Mouse (Mus musculus): ENCODE measurements around the gene B3glct. TPM values are rescaled to one million over a fixed set of nuclear protein-coding genes. Genes with fewer than 3 reads are reported as not detected.

Gene B3glct
- polyA plus RNA-seq (2014; fragmentation: Nextera tagmentation; extraction: Ambion mirVana): 17.8 and 18.2 TPM in 2 replicates

DNA sequence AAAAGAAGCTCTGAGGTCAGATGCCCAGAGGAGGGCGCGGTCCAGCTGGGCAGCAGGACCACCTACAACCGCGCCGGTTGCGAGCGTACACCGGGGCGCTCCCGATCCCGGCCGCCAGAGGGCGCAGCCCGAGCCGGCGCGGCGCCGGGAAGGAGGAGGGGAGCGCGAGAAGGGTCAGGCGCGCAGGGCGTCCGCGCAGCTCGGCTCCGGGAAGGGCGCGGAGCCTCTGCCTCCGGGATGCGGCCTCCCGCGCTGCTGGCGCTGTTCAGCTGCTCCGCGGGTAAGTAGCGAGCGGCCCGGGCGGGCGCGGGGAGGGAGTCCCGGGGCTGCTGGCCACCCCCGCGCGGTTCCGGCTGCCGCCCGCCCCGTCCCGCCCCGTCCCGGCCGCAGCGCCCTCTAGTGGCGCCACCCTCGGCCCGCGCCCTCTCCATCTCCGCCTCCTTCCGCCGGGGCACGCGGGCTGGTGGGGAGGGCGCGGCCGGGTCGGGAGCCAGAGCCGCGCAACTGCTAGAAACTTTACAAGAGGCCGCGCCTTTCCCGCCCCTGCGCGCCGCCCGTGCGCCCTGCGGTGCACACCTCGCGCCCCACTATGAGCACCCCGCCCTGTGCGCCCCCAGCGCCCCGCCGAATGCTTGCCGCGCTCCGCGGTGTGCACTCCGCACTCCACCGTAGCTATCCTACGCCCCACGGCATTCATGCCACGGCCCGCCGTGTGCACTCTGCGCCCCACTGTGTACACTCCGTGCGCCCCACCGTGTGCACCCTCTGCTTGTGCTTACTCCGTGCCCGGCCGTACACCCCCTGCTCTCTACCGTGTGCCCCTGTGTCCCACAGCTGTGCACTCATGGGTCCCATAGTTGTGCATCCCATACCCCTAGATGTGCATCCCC lies at the start of gene B3glct:
TSS of gene B3glct (plus strand) at position 131 of the 890 bp plus-strand sequence.
- H3K4me2 ChIP-seq (replicated peaks; ENCODE audit: low read depth, low read length): peak within 1 kb of the TSS; percentile 98
- no peaks in the 10 kb centered on the region for H3K9me3 ChIP-seq (ENCODE audit: control insufficient read depth, low read depth, low read length)
- H3K27ac ChIP-seq (ENCODE audit: low read length): peak within 1 kb of the TSS; percentile 55; the same call in 1 of the 2 replicates
- H3K4me3 ChIP-seq (ENCODE audit: low read depth, low read length): peak within 1 kb of the TSS; percentile 50
- peaks cover 3% of the 10 kb centered on the region; the same call in 1 of the 2 replicates for H3K4me1 ChIP-seq (ENCODE audit: control insufficient read depth, insufficient read depth, low read length)
- H3K27me3 ChIP-seq (ENCODE audit: control insufficient read depth, insufficient read depth, low read length): no peaks in the 10 kb centered on the region
- peak within 1 kb of the TSS; percentile 68 for H3K9ac ChIP-seq (replicated peaks; ENCODE audit: low read depth, low read length)
- 1% methylated on average over 58 of the region's 106 CpGs for WGBS
- peak; percentile 95 for ATAC-seq (ENCODE audit: insufficient number of reproducible peaks, insufficient read depth, low FRiP score, low read depth)
- no peaks in the 10 kb centered on the region for H3K36me3 ChIP-seq (ENCODE audit: control insufficient read depth, insufficient read depth, low read length)

DNA sequence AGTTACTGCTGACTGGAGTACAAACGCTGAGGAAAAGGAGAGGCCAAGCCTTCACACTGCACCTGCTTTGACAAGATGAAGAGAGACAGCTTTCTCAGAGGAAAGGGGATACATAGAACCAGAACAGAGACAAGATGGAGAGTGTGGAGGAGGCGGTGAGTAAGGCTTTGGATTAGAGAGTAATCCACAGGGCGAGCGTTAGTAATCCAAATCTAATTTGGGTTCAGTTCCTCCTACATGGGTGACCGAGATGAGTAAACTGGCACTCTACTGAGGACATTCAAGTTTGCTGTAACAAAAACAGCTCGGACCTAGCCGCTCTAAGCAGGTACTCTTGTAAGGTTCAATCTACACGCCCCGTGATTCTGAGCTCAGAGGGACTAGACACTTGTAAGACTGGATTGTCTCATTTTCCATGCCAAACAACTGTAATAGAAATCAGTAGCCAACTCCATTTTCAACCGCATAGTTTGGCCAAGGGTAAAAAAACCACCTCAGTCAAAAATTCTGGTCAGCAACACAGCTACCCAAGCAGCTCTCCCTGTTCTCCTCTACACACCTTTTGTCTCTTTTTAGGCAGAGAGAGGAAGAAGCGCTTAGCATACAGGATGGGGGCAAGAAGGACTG lies 43.5 kb upstream of the B3glct start:
- WGBS: 61% methylated on average over 11 of the region's 11 CpGs
- peak overlapping the region; percentile 71 for H3K4me3 ChIP-seq (ENCODE audit: low read depth, low read length)
- ATAC-seq (ENCODE audit: insufficient number of reproducible peaks, insufficient read depth, low FRiP score, low read depth): no peak

DNA sequence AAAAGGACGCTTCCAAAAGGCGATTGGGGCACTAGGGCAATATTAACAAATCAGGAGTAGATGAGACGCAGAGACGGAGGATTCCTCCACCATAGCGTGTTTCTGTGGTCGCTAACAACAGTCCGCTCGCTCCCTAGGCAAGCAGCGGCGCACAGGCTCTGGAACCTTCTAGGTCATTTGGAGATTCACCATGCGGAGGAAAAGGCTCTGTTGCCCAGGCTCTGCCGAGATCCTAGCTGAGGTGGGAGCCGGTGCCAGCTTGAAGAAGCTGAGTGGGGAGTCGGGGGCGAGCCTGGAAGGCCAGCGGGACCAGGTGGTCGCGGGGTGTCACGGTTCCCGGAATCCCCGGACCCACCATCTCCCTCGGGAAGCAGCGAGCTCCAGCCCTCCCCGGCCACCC lies 42.5 kb upstream of the B3glct start:
- H3K4me2 ChIP-seq (replicated peaks; ENCODE audit: low read depth, low read length): peak overlapping the region; percentile 58
- no peaks in the 10 kb centered on the region for H3K27me3 ChIP-seq (ENCODE audit: control insufficient read depth, insufficient read depth, low read length)
- H3K4me1 ChIP-seq (ENCODE audit: control insufficient read depth, insufficient read depth, low read length): peaks cover 13% of the 10 kb centered on the region
- no peak for ATAC-seq (ENCODE audit: insufficient number of reproducible peaks, insufficient read depth, low FRiP score, low read depth)
- H3K9ac ChIP-seq (replicated peaks; ENCODE audit: low read depth, low read length): peak overlapping the region; percentile 67
- H3K4me3 ChIP-seq (ENCODE audit: low read depth, low read length): peak overlapping the region; percentile 71
- peak overlapping the region; percentile 90 for H3K27ac ChIP-seq (ENCODE audit: low read length)
- H3K9me3 ChIP-seq (ENCODE audit: control insufficient read depth, low read depth, low read length): no peaks in the 10 kb centered on the region
- WGBS: under 1% methylated on average over 24 of the region's 24 CpGs
- H3K36me3 ChIP-seq (ENCODE audit: control insufficient read depth, insufficient read depth, low read length): peaks cover 27% of the 10 kb centered on the region

More for the DNA sequence above, 43.5 kb upstream of the B3glct start:
- H3K27ac ChIP-seq (ENCODE audit: low read length): no peak overlapping the region
- peaks cover 13% of the 10 kb centered on the region for H3K4me1 ChIP-seq (ENCODE audit: control insufficient read depth, insufficient read depth, low read length)
- no peaks in the 10 kb centered on the region for H3K27me3 ChIP-seq (ENCODE audit: control insufficient read depth, insufficient read depth, low read length)
- no peaks in the 10 kb centered on the region for H3K9me3 ChIP-seq (ENCODE audit: control insufficient read depth, low read depth, low read length)
- peaks cover 35% of the 10 kb centered on the region for H3K36me3 ChIP-seq (ENCODE audit: control insufficient read depth, insufficient read depth, low read length)
- no peak overlapping the region; the same call in 1 of the 2 replicates for H3K9ac ChIP-seq (replicated peaks; ENCODE audit: low read depth, low read length)
- peak overlapping the region; percentile 58 for H3K4me2 ChIP-seq (replicated peaks; ENCODE audit: low read depth, low read length)

DNA sequence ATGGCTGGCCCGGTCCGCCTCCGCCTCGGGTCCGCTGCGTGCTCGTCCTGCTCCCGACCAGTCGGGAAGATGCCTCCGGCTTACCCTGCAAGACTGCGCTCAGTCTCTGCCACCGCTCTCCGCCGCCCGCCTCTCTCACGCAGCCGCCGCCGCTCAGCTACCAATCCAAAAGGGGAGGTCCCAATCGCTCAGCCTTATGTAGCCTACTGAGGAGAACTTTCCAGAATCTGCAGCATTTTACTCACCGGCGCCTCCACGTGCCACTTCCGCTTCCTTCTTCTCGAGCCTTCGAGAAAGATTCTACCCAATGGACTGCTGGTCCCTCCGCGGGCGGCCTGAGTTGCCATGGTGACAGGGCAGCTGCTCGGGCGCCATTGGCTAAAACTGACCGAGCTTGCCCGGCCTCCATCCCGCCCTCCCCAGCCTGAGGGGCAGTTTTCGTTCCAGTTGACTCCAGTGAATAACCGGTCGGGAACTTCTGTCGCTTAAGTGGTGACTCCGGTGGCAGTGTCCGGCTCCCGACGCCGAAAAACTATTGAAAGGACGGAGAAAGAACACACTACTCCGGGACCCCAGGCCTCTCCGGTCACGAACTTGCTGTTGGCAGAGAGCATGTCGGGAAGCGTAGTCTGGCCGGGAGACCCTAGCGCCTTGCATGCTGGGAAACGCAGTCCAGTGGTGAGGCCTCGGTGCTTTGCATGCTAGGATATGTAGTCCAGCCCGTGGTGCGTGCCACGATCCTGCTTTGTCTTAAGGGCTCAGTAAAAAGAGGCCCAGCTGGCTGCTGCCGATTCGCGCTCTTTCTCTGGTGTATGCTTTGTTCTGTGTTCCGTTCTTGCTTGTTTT lies 41.7 kb upstream of the B3glct start, which contains the start of gene Hsph1:
TSS of gene Hsph1 (minus strand) at position 302 of the 846 bp plus-strand sequence.
- Histone ChIP-seq H3K27me3 (ENCODE audit: control insufficient read depth, insufficient read depth, low read length) (no peaks in the 10 kb centered on the region), H3K9ac (replicated peaks; ENCODE audit: low read depth, low read length) (peak within 1 kb of the TSS; percentile 67), H3K4me2 (replicated peaks; ENCODE audit: low read depth, low read length) (peak within 1 kb of the TSS; percentile 58), H3K9me3 (ENCODE audit: control insufficient read depth, low read depth, low read length) (no peaks in the 10 kb centered on the region), H3K36me3 (ENCODE audit: control insufficient read depth, insufficient read depth, low read length) (peaks cover 20% of the 10 kb centered on the region), H3K27ac (ENCODE audit: low read length) (peak within 1 kb of the TSS; percentile 90), H3K4me1 (ENCODE audit: control insufficient read depth, insufficient read depth, low read length) (peaks cover 13% of the 10 kb centered on the region), H3K4me3 (ENCODE audit: low read depth, low read length) (peak within 1 kb of the TSS; percentile 71)
- peak; percentile 98 for ATAC-seq (ENCODE audit: insufficient number of reproducible peaks, insufficient read depth, low FRiP score, low read depth)
- under 1% methylated on average over 60 of the region's 60 CpGs for WGBS

DNA sequence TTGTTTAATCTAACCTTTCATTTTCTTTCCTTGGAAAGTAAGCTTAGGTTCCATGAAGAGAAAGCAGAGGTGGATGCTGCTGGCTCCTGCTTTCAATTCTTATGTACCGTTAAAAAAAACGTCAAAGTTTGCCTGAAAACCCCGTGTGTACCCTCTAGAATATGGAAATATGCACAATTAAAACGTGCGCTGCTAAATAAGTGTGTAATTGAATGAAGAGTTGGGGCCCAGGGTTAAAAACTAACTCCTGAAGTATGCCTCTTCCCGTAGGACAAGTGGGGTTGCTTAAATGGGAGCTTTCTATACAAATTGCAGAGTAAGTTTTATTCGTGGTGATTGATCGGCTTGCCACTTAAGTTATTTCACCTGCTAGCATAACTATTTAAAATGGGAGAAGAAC lies 40.7 kb upstream of the B3glct start:
- peak overlapping the region; percentile 43 for H3K4me2 ChIP-seq (replicated peaks; ENCODE audit: low read depth, low read length)
- peak overlapping the region; percentile 32; the same call in 1 of the 2 replicates for H3K9ac ChIP-seq (replicated peaks; ENCODE audit: low read depth, low read length)
- ATAC-seq (ENCODE audit: insufficient number of reproducible peaks, insufficient read depth, low FRiP score, low read depth): no peak
- peak overlapping the region; percentile 71 for H3K4me3 ChIP-seq (ENCODE audit: low read depth, low read length)
- H3K4me1 ChIP-seq (ENCODE audit: control insufficient read depth, insufficient read depth, low read length): peaks cover 13% of the 10 kb centered on the region
- 51% methylated on average over 8 of the region's 8 CpGs for WGBS
- H3K27me3 ChIP-seq (ENCODE audit: control insufficient read depth, insufficient read depth, low read length): no peaks in the 10 kb centered on the region
- no peak overlapping the region for H3K27ac ChIP-seq (ENCODE audit: low read length)
- peaks cover 12% of the 10 kb centered on the region for H3K36me3 ChIP-seq (ENCODE audit: control insufficient read depth, insufficient read depth, low read length)
- H3K9me3 ChIP-seq (ENCODE audit: control insufficient read depth, low read depth, low read length): no peaks in the 10 kb centered on the region

DNA sequence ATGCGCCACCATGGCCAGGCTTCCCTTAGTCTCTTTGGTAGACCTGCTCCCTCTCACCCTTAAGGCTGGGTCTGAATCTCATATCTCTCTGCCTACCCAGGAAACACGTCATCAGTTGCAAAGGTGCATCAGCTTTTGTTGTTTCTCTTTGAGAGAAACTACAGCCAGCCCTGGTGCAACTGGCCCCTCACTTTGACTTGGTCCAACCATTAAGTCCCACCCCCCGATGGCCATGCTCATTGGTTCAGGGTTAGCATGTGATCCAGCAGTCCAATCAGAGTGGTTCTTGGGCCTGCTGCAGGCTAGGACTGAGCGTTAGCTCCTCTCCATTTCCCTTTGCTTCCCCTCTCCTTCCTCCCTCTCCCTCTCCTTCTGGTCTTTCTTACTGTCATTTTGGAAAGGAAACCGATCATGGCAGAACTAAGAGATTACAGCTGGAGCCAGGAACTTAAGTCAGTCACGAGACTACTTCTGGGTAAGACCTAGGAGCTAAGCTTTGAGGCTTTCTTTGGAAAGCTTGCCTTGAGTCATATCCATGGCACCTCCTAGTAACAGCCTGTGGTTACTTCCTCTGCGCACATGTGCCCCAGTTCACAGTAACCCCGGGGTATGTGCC lies 36.6 kb upstream of the B3glct start:
- Histone ChIP-seq H3K9ac (replicated peaks; ENCODE audit: low read depth, low read length) (no peak overlapping the region), H3K27me3 (ENCODE audit: control insufficient read depth, insufficient read depth, low read length) (no peaks in the 10 kb centered on the region)
- 76% methylated on average over 8 of the region's 8 CpGs for WGBS

DNA sequence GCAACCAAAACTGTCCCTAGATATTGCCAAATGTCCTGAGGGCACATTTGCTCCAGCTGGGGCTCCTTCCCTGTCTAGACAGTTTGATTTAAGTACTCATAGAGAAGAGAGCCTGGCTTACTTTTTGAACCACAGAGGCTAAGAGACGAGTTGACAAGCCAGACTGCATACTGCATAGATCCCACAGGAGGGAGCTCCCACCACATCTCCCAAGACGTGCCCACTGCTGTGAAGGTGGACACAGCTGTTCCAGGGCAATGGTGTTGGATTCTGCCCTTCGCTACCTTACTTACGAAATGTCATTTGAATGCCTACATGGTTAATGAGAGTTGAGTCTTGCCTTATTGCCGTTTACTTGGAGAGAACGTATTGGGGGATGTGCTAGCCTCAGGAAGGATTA lies 35.7 kb upstream of the B3glct start:
- Histone ChIP-seq H3K27ac (ENCODE audit: low read length) (no peak overlapping the region), H3K9ac (replicated peaks; ENCODE audit: low read depth, low read length) (no peak overlapping the region), H3K4me1 (ENCODE audit: control insufficient read depth, insufficient read depth, low read length) (no peaks in the 10 kb centered on the region), H3K4me2 (replicated peaks; ENCODE audit: low read depth, low read length) (no peak overlapping the region), H3K36me3 (ENCODE audit: control insufficient read depth, insufficient read depth, low read length) (no peaks in the 10 kb centered on the region), H3K27me3 (ENCODE audit: control insufficient read depth, insufficient read depth, low read length) (no peaks in the 10 kb centered on the region), H3K4me3 (ENCODE audit: low read depth, low read length) (no peak overlapping the region), H3K9me3 (ENCODE audit: control insufficient read depth, low read depth, low read length) (no peaks in the 10 kb centered on the region)
- 41% methylated on average over 6 of the region's 6 CpGs for WGBS
- no peak for ATAC-seq (ENCODE audit: insufficient number of reproducible peaks, insufficient read depth, low FRiP score, low read depth)

More for the DNA sequence above, 36.6 kb upstream of the B3glct start:
- H3K36me3 ChIP-seq (ENCODE audit: control insufficient read depth, insufficient read depth, low read length): no peaks in the 10 kb centered on the region
- no peak overlapping the region for H3K4me3 ChIP-seq (ENCODE audit: low read depth, low read length)
- H3K27ac ChIP-seq (ENCODE audit: low read length): no peak overlapping the region
- no peaks in the 10 kb centered on the region for H3K4me1 ChIP-seq (ENCODE audit: control insufficient read depth, insufficient read depth, low read length)
- ATAC-seq (ENCODE audit: insufficient number of reproducible peaks, insufficient read depth, low FRiP score, low read depth): no peak
- H3K9me3 ChIP-seq (ENCODE audit: control insufficient read depth, low read depth, low read length): no peaks in the 10 kb centered on the region
- H3K4me2 ChIP-seq (replicated peaks; ENCODE audit: low read depth, low read length): no peak overlapping the region
